Mouse (Mus musculus) embryonic fibroblast, embryonic 13.5 days (primary cell): ENCODE data around the gene Tlx3. TPM values are rescaled to one million over a fixed set of nuclear protein-coding genes. Genes with fewer than 3 reads are reported as not detected.

Experiments used
- H3K27ac ChIP-seq: 2 replicates; pipeline ENCODE4 v1.5.1; 2012; ENCODE audit warnings: low read length, control low read depth, inconsistent platforms; ENCODE audit not compliant: insufficient read depth
- H3K4me1 ChIP-seq: 2 replicates; pipeline ENCODE4 v1.6.1; 2011; ENCODE audit warnings: low read length; ENCODE audit not compliant: control insufficient read depth, insufficient read depth
- H3K4me3 ChIP-seq: 2 replicates; pipeline ENCODE4 v1.5.1; 2011; ENCODE audit warnings: mild to moderate bottlenecking, control low read depth, low read length; ENCODE audit not compliant: insufficient read depth
- CTCF ChIP-seq: IDR thresholded peaks from 2 replicates; pipeline ENCODE4 v1.5.1; 2011; ENCODE audit warnings: mild to moderate bottlenecking, control low read depth, low read length, moderate library complexity, borderline replicate concordance; ENCODE audit not compliant: insufficient read depth
- POLR2A ChIP-seq: IDR thresholded peaks from 2 replicates; pipeline ENCODE4 v1.6.1; 2011; ENCODE audit warnings: low read depth, mild to moderate bottlenecking, control low read depth, low read length, moderate library complexity
- polyA plus RNA-seq: library from polyadenylated mRNA; stranded (reverse); fragments of >200 nt; gene quantifications from 2 replicates; pipeline ENCODE4 v1.2.4, GENCODE M21; 2011; ENCODE audit warnings: low read depth; ENCODE audit not compliant: missing spikeins, insufficient read length

Tlx3 gene
- polyA plus RNA-seq, 1 experiment = not detected

- Histone ChIP-seq H3K4me3 (no peak overlapping the region), H3K27ac (no peak overlapping the region), H3K4me1 (no peaks in the 10 kb centered on the region)
- TF ChIP-seq POLR2A (no peak), CTCF (peak; percentile 55; the same call in 1 of the 2 replicates)
Observed at GRCm38 (mm10) chr11:33170489-33170888, 32.9 kb downstream of the Tlx3 start.

GRCm38 (mm10) chr11:33162998-33163506, 40.3 kb downstream of the Tlx3 start, which contains the start of gene Npm1:
Gene Npm1, minus strand, starts transcription at chr11:33163206.
- Histone ChIP-seq H3K4me3 (peak within 1 kb of the TSS; percentile 71), H3K27ac (peak within 1 kb of the TSS; percentile 48), H3K4me1 (no peaks in the 10 kb centered on the region)
- TF ChIP-seq CTCF (no peak), POLR2A (peak; percentile 99)

- Histone ChIP-seq H3K27ac (peak overlapping the region; percentile 13), H3K4me3 (peak overlapping the region; percentile 71), H3K4me1 (no peaks in the 10 kb centered on the region)
- no peak; the same call in 1 of the 2 replicates for TF ChIP-seq POLR2A
- no peak for TF ChIP-seq CTCF
Observed at GRCm38 (mm10) chr11:33162211-33162997, 41.0 kb downstream of the Tlx3 start.

- no peak for TF ChIP-seq POLR2A
- no peak for TF ChIP-seq CTCF
- Histone ChIP-seq H3K27ac (no peak overlapping the region), H3K4me3 (peak overlapping the region; percentile 28; the same call in 1 of the 2 replicates), H3K4me1 (peaks cover 2% of the 10 kb centered on the region; the same call in 1 of the 2 replicates)
Observed at GRCm38 (mm10) chr11:33159741-33160140, 43.6 kb downstream of the Tlx3 start.

GRCm38 (mm10) chr11:33157453-33158196, 45.8 kb downstream of the Tlx3 start:
- H3K4me3 ChIP-seq = no peak overlapping the region
- H3K27ac ChIP-seq = no peak overlapping the region
- TF ChIP-seq CTCF (no peak), POLR2A (no peak)

GRCm38 (mm10) chr11:33156436-33157015, 46.9 kb downstream of the Tlx3 start:
- peaks cover 2% of the 10 kb centered on the region; the same call in 1 of the 2 replicates for H3K4me1 ChIP-seq
- 0 out of 2 replicates have a peak overlapping the region, but pooled peaks have one; percentile 18 for H3K27ac ChIP-seq
- no peak overlapping the region for H3K4me3 ChIP-seq
- no peak for TF ChIP-seq CTCF
- no peak for TF ChIP-seq POLR2A

More at GRCm38 (mm10) chr11:33157453-33158196, 45.8 kb downstream of the Tlx3 start:
- peaks cover 2% of the 10 kb centered on the region; the same call in 1 of the 2 replicates for H3K4me1 ChIP-seq

- TF ChIP-seq POLR2A = no peak
- TF ChIP-seq CTCF = no peak
- peaks cover 2% of the 10 kb centered on the region; the same call in 1 of the 2 replicates for H3K4me1 ChIP-seq
- peak overlapping the region; percentile 34; the same call in 1 of the 2 replicates for H3K27ac ChIP-seq
- H3K4me3 ChIP-seq = no peak overlapping the region
Observed at GRCm38 (mm10) chr11:33154459-33154858, 48.9 kb downstream of the Tlx3 start.

GRCm38 (mm10) chr11:33152997-33153396, 50.4 kb downstream of the Tlx3 start:
- TF ChIP-seq CTCF = no peak
- TF ChIP-seq POLR2A = no peak
- no peak overlapping the region for H3K4me3 ChIP-seq
- peaks cover 2% of the 10 kb centered on the region; the same call in 1 of the 2 replicates for H3K4me1 ChIP-seq
- no peak overlapping the region for H3K27ac ChIP-seq

GRCm38 (mm10) chr11:33151780-33152145, 51.6 kb downstream of the Tlx3 start:
- no peak overlapping the region for H3K4me3 ChIP-seq
- peaks cover 2% of the 10 kb centered on the region; the same call in 1 of the 2 replicates for H3K4me1 ChIP-seq
- H3K27ac ChIP-seq = no peak overlapping the region
- no peak for TF ChIP-seq CTCF
- TF ChIP-seq POLR2A = no peak
